Mouse (Mus musculus) forebrain, embryonic 11.5 days (tissue): ENCODE results near the gene Klf11. TPM values are rescaled to one million over a fixed set of nuclear protein-coding genes. Genes with fewer than 3 reads are reported as not detected.
A peak's percentile ranks its signal among the peaks of the same experiment; 100 is the strongest.

Experiments
- ATAC-seq: fragments of 200-750 bp; cut with Nextera tagmentation; replicated peaks from 2 replicates; pipeline ENCODE4 v1.8.0; 2017; ENCODE audit warnings: moderate TSS enrichment; ENCODE audit not compliant: low FRiP score
- DNase-seq: peaks from one replicate; pipeline ENCODE4 v3.0.0-alpha.2; 2017; ENCODE audit warnings: low spot score
- H3K27ac ChIP-seq: fragments of 300-500 bp; sonication (generic); 2 replicates; pipeline ENCODE4 v1.5.1; 2014; ENCODE audit warnings: low read depth, low read length
- H3K27me3 ChIP-seq: fragments of 300-500 bp; sonication (generic); 2 replicates; pipeline ENCODE4 v1.6.1; 2014; ENCODE audit warnings: mild to moderate bottlenecking, low read length, mixed read lengths; ENCODE audit not compliant: control insufficient read depth, insufficient read depth
- H3K36me3 ChIP-seq: fragments of 300-500 bp; sonication (generic); 2 replicates; pipeline ENCODE4 v1.6.1; 2014; ENCODE audit warnings: mild to moderate bottlenecking, low read length, moderate library complexity, mixed read lengths; ENCODE audit not compliant: control insufficient read depth, insufficient read depth
- H3K4me1 ChIP-seq: fragments of 300-500 bp; sonication (generic); replicated peaks from 2 replicates; pipeline ENCODE4 v1.6.1; 2014; ENCODE audit warnings: low read length, mixed read lengths; ENCODE audit not compliant: control insufficient read depth, insufficient read depth
- H3K4me2 ChIP-seq: fragments of 300-500 bp; sonication (generic); 2 replicates; pipeline ENCODE4 v1.6.1; 2014; ENCODE audit warnings: low read depth, mild to moderate bottlenecking, low read length, moderate library complexity, mixed read lengths; ENCODE audit not compliant: severe bottlenecking
- H3K4me3 ChIP-seq: fragments of 300-500 bp; sonication (generic); 2 replicates; pipeline ENCODE4 v1.5.1; 2014; ENCODE audit warnings: low read depth, low read length
- H3K9ac ChIP-seq: fragments of 300-500 bp; sonication (generic); 2 replicates; pipeline ENCODE4 v1.6.1; 2014; ENCODE audit warnings: low read length
- H3K9me3 ChIP-seq: fragments of 300-500 bp; sonication (generic); 2 replicates; pipeline ENCODE4 v1.6.1; 2016; ENCODE audit warnings: low read length, mixed read lengths; ENCODE audit not compliant: control insufficient read depth
- WGBS: fragments of 180-500 bp; shearing (Covaris S2); extraction: QIAGEN DNeasy Blood & Tissue Kit; methylation state at CpG from one replicate; pipeline ENCODE4 v1.1.7; 2014; 5-methylcytosine and 5-hydroxymethylcytosine counted together
- polyA plus RNA-seq: library from polyadenylated mRNA; unstranded; fragments of >200 nt; fragmentation: Nextera tagmentation; extraction: Ambion mirVana; gene quantifications from 2 replicates; pipeline ENCODE4 v1.2.1, GENCODE M21; 2014

Gene Klf11
- polyA plus RNA-seq, 1 experiment from 2014 or later, result 13.1 TPM

- no peak overlapping the region for H3K4me3 ChIP-seq
- H3K4me1 ChIP-seq, result 0 out of 2 replicates have a peak, but pooled peaks cover 5% of the 10 kb centered on the region
- H3K27me3 ChIP-seq, result no peaks in the 10 kb centered on the region
- no peak for ATAC-seq
- H3K9ac ChIP-seq, result no peak overlapping the region
- H3K9me3 ChIP-seq, result no peaks in the 10 kb centered on the region
- no peak overlapping the region for H3K27ac ChIP-seq
- no peak overlapping the region for H3K4me2 ChIP-seq
- no peak for DNase-seq
- peaks cover 2% of the 10 kb centered on the region; the same call in 1 of the 2 replicates for H3K36me3 ChIP-seq
- 93% methylated on average over 9 of the region's 9 CpGs for WGBS
Measured at GRCm38 (mm10) chr12:24659923-24660322, 8.8 kb downstream of the Klf11 start.

GRCm38 (mm10) chr12:24661100-24661499, 10.0 kb downstream of the Klf11 start:
- no peak for ATAC-seq
- Histone ChIP-seq H3K4me2 (no peak overlapping the region), H3K9ac (no peak overlapping the region), H3K4me3 (no peak overlapping the region), H3K27ac (no peak overlapping the region), H3K9me3 (no peaks in the 10 kb centered on the region), H3K27me3 (no peaks in the 10 kb centered on the region), H3K36me3 (peaks cover 2% of the 10 kb centered on the region; the same call in 1 of the 2 replicates), H3K4me1 (0 out of 2 replicates have a peak, but pooled peaks cover 5% of the 10 kb centered on the region)
- WGBS, result 87% methylated on average over 4 of the region's 4 CpGs
- DNase-seq, result no peak

GRCm38 (mm10) chr12:24662131-24662530, 11.1 kb downstream of the Klf11 start:
- Histone ChIP-seq H3K36me3 (peaks cover 2% of the 10 kb centered on the region; the same call in 1 of the 2 replicates), H3K4me2 (no peak overlapping the region)

GRCm38 (mm10) chr12:24680096-24680491, 29.0 kb downstream of the Klf11 start:
- DNase-seq (no peak), ATAC-seq (no peak)
- H3K4me2 ChIP-seq, result peak overlapping the region; percentile 94
- H3K27me3 ChIP-seq, result peaks cover 19% of the 10 kb centered on the region
- no peaks in the 10 kb centered on the region for H3K9me3 ChIP-seq
- peak overlapping the region; percentile 50 for H3K4me3 ChIP-seq
- 18% methylated on average over 9 of the region's 9 CpGs for WGBS
- H3K4me1 ChIP-seq, result no peaks in the 10 kb centered on the region; the same call in none of the 2 replicates
- H3K27ac ChIP-seq, result no peak overlapping the region
- H3K36me3 ChIP-seq, result no peaks in the 10 kb centered on the region
- H3K9ac ChIP-seq, result no peak overlapping the region; the same call in 1 of the 2 replicates

More at GRCm38 (mm10) chr12:24662131-24662530, 11.1 kb downstream of the Klf11 start:
- Histone ChIP-seq H3K4me3 (no peak overlapping the region), H3K27ac (no peak overlapping the region; the same call in 1 of the 2 replicates), H3K9me3 (no peaks in the 10 kb centered on the region), H3K9ac (no peak overlapping the region), H3K4me1 (no peaks in the 10 kb centered on the region), H3K27me3 (no peaks in the 10 kb centered on the region)
- WGBS, result 97% methylated on average over 5 of the region's 5 CpGs
- ATAC-seq (no peak), DNase-seq (no peak)

GRCm38 (mm10) chr12:24680492-24681285, 29.6 kb downstream of the Klf11 start:
- DNase-seq, result peak; percentile 75
- H3K9ac ChIP-seq, result peak overlapping the region; percentile 71
- H3K4me2 ChIP-seq, result peak overlapping the region; percentile 94
- H3K27ac ChIP-seq, result no peak overlapping the region
- no peaks in the 10 kb centered on the region for H3K9me3 ChIP-seq
- H3K4me1 ChIP-seq, result no peaks in the 10 kb centered on the region; the same call in none of the 2 replicates
- peak; percentile 78 for ATAC-seq
- H3K4me3 ChIP-seq, result peak overlapping the region; percentile 50
- peaks cover 19% of the 10 kb centered on the region for H3K27me3 ChIP-seq
- H3K36me3 ChIP-seq, result no peaks in the 10 kb centered on the region
- under 1% methylated on average over 60 of the region's 61 CpGs for WGBS

- 3% methylated on average over 20 of the region's 20 CpGs for WGBS
- Histone ChIP-seq H3K9ac (peak within 1 kb of the TSS; percentile 71), H3K27me3 (peaks cover 19% of the 10 kb centered on the region)
Measured at GRCm38 (mm10) chr12:24681286-24682023, 30.4 kb downstream of the Klf11 start, which contains the start of gene Cys1. Gene Cys1 (minus strand): TSS chr12:24681813.

GRCm38 (mm10) chr12:24682563-24682962, 31.5 kb downstream of the Klf11 start:
- 61% methylated on average over 8 of the region's 8 CpGs for WGBS
- Histone ChIP-seq H3K36me3 (no peaks in the 10 kb centered on the region), H3K4me3 (no peak overlapping the region), H3K27me3 (peaks cover 19% of the 10 kb centered on the region), H3K4me2 (no peak overlapping the region), H3K9ac (no peak overlapping the region), H3K27ac (no peak overlapping the region), H3K4me1 (no peaks in the 10 kb centered on the region; the same call in none of the 2 replicates), H3K9me3 (no peaks in the 10 kb centered on the region)
- ATAC-seq, result no peak
- DNase-seq, result no peak

More at GRCm38 (mm10) chr12:24681286-24682023, 30.4 kb downstream of the Klf11 start, which contains the start of gene Cys1:
- Histone ChIP-seq H3K9me3 (no peaks in the 10 kb centered on the region), H3K4me1 (no peaks in the 10 kb centered on the region; the same call in none of the 2 replicates), H3K4me3 (peak within 1 kb of the TSS; percentile 50), H3K36me3 (no peaks in the 10 kb centered on the region), H3K4me2 (peak within 1 kb of the TSS; percentile 94), H3K27ac (no peak within 1 kb of the TSS)
- peak; percentile 15; the same call in 1 of the 2 replicates for ATAC-seq
- peak; percentile 58 for DNase-seq

- 72% methylated on average over 7 of the region's 7 CpGs for WGBS
- no peaks in the 10 kb centered on the region for H3K9me3 ChIP-seq
- ATAC-seq (no peak), DNase-seq (no peak)
- H3K4me3 ChIP-seq, result no peak overlapping the region
- no peaks in the 10 kb centered on the region for H3K36me3 ChIP-seq
- H3K4me1 ChIP-seq, result no peaks in the 10 kb centered on the region; the same call in none of the 2 replicates
- peaks cover 19% of the 10 kb centered on the region for H3K27me3 ChIP-seq
- no peak overlapping the region for H3K4me2 ChIP-seq
- H3K27ac ChIP-seq, result no peak overlapping the region
- H3K9ac ChIP-seq, result no peak overlapping the region
Measured at GRCm38 (mm10) chr12:24683461-24683860, 32.4 kb downstream of the Klf11 start.
